Mouse (Mus musculus) retina, adult 2 months (tissue): ENCODE measurements at regions not wholly inside any gene's neighbourhood (a gene's known extent, or its start where the extent isn't known, plus 50 kb on each side); places are given as distances from the start of the nearest gene placed in this dataset.

Experiments used
- DNase-seq: peaks from one replicate; pipeline ENCODE4 v3.0.0-alpha.2; 2012; ENCODE audit warnings: low read depth, low spot score

DNA sequence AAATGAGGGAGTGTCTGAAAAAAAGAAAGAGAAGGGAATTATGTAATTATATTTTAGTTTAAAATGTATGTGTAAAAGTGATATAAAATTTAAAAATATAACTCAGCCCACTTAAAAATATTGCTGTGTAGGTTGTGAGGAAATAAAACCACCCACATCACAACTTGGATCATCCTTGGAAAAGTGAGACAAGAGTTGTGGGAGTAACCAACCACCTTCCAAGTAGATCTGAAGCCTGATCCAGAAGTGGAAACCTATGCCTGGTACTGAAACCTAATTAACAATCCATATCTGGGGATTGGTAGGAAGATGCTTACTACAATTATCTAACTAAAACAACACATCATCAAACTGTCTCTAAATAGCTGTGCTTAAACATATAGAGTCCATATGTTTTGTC, 743.1 kb downstream of the Stim2 start:
- no peak for DNase-seq

GRCm38 (mm10) chr5:54746973-54747372, 748.7 kb downstream of the Stim2 start:
- no peak for DNase-seq

- no peak for DNase-seq
Observed at GRCm38 (mm10) chr5:54753372-54753771, 755.1 kb downstream of the Stim2 start.

DNA sequence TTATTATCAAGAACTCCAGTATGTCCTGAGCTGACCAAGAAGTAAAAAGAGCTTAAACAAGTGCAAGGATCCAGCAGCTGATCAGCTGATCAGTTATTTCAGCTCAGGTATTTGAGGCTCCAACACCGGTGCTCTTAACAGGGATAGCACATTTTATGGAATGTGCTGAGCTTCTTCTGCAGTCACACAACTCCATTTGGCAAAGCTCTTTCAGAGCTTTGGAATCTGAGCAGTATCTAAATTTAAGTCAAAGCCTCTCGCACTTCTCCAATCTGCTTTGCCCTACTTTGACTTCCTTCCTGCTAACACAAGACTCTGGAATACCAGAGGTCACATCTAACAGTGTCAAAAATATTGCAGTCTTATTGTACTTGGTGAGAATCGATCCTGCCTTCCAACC, 761.4 kb downstream of the Stim2 start:
- DNase-seq: no peak

DNA sequence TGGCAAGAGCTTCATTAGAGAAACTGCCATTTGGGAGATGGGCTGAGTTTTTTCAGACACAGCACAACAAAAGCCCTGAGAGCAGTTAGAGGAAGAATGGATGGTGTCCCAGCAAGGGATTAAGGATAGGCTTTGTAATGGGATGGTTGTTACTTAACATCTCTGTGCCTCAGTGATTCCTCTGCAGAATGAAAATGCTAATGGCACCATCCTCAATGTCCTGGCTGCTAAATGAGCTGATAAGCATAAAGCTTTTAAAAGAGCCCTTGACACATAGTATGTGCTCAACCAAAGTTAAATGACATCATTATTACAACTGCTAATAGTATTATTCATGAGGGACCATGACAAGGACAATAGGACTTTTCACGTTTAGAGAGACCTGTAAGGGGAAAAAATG, 764.7 kb downstream of the Stim2 start:
- DNase-seq: no peak

DNA sequence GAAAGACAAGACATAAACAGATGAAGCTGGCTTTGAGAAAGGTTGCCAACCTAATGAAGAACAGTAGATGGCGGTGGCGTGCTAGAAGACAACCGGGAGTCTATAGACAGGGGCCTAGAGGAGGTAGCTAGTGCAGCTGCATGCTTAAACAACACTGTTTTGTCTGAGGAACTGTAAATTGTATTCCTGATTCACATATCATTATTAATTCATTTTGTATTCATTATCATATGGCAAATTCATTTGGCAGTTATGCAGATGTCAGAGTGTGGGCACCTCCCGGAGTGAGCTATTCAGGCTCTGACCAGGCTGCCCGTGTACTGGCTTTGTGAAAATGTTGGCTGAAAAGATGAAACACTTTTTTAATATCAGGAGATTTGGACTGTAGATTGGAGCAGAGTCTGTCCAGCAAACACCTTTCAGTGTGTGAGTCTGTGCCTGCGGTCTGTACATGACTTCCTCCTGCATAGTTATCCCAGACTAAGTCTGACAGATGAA, 798.7 kb downstream of the Stim2 start:
- peak; percentile 16 for DNase-seq

GRCm38 (mm10) chr5:54827076-54827475, 828.8 kb downstream of the Stim2 start:
- DNase-seq: no peak
